Mouse (Mus musculus) cerebellum, adult 2 months (tissue): ENCODE data around the gene Gtdc1.

ENCODE experiments used
- CTCF ChIP-seq: fragments of 200-500 bp; IDR thresholded peaks from 2 replicates; pipeline ENCODE4 v1.5.1; 2011; ENCODE audit warnings: low read depth, mild to moderate bottlenecking, control low read depth, low read length, moderate library complexity, borderline replicate concordance; ENCODE audit not compliant: insufficient read depth
- POLR2A ChIP-seq: fragments of 200-500 bp; IDR thresholded peaks from 2 replicates; pipeline ENCODE4 v1.6.1; 2011; ENCODE audit warnings: low read length, control low read depth, borderline replicate concordance; ENCODE audit not compliant: insufficient read depth

DNA sequence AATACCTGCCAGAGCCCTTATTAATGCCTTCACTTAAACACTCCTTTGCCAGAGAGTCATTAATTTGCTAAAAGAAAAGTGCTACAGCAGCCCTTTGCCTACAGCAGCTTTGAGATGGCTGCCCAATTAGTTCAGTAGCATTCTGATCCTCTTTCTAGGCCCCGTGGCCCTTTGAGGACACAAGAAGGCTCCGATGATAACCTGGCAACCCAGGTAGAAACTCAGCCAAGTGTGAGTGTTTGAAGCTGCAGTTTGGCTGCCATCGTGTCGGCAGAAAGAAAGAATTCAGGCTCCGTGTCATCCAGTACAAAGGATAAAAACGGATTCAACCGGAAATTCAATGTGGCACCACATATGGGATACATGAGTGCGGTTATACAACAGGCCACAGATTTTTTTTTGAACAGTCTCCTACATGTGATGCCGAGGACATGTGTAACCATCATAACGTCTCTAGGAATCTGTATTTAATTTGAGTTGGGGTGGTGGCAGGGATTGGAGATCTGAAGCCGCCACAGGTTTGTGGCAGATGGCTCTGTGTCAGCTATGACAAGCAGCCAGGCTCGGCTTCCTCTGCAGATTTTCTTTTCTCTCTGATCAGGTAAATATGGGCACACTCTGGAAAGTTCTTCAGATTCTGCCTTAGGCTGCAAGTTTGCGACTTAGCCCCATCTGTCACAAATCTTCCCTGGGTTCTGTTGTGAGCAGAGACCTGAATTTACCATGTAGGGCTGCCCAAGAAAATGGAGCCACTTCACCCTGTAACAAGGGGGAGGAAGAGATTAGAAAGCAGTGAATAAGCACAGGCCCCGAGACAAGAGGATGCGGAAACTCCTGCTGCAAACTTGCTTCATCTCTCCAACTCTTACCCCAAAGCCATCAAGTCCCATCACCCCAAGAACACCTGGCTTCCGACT lies 362.4 kb downstream of the Gtdc1 start:
- no peak for TF ChIP-seq CTCF
- no peak for TF ChIP-seq POLR2A
